Mouse (Mus musculus) thymus, adult 2 months (tissue): ENCODE measurements around the gene Slc6a9.

Experiments
- CTCF ChIP-seq: fragments of 200-500 bp; IDR thresholded peaks from 2 replicates; pipeline ENCODE4 v1.5.1; 2012; ENCODE audit warnings: mild to moderate bottlenecking, control low read depth, low read length, moderate library complexity, borderline replicate concordance; ENCODE audit not compliant: control insufficient read depth, poor library complexity, insufficient read depth; ENCODE audit errors: extremely low read depth
- POLR2A ChIP-seq: fragments of 200-500 bp; IDR thresholded peaks from 2 replicates; pipeline ENCODE4 v1.6.1; 2012; ENCODE audit warnings: mild to moderate bottlenecking, low read length, control low read depth, moderate library complexity; ENCODE audit not compliant: control insufficient read depth, poor library complexity, insufficient read depth; ENCODE audit errors: extremely low read depth

GRCm38 (mm10) chr4:117850176-117850575 lies 15.9 kb downstream of the Slc6a9 start:
- TF ChIP-seq CTCF (no peak), POLR2A (no peak)
